Mouse (Mus musculus): Measurements from ENCODE around the gene Ppl. TPM values are rescaled to one million over a fixed set of nuclear protein-coding genes. Genes with fewer than 3 reads are reported as not detected.
A peak's percentile ranks its signal among the peaks of the same experiment; 100 is the strongest.

Gene Ppl
- 1 to 10 TPM; 3.9 to 6.4 (median 5.0) TPM for total RNA-seq (2022)

- no peak for DNase-seq (ENCODE audit: low spot score in 2 of 2)
Measured at GRCm38 (mm10) chr16:5132401-5132801, at the start of gene Ppl. TSS of gene Ppl (minus strand) at chr16:5132421.

GRCm38 (mm10) chr16:5172636-5173035 is 40.4 kb upstream of the Ppl start:
- DNase-seq (ENCODE audit: low spot score in 2 of 2): no peak

- no peak for DNase-seq (ENCODE audit: low spot score in 2 of 2)
Measured at GRCm38 (mm10) chr16:5168829-5169228, 36.6 kb upstream of the Ppl start.

GRCm38 (mm10) chr16:5168038-5168437 is 35.8 kb upstream of the Ppl start:
- DNase-seq (ENCODE audit: low spot score in 2 of 2): no peak

GRCm38 (mm10) chr16:5164327-5164726 is 32.1 kb upstream of the Ppl start:
- no peak for DNase-seq (ENCODE audit: low spot score in 2 of 2)

GRCm38 (mm10) chr16:5159248-5159647 is 27.0 kb upstream of the Ppl start:
- DNase-seq (ENCODE audit: low spot score in 2 of 2): no peak

- DNase-seq (ENCODE audit: low spot score in 2 of 2): no peak
Measured at GRCm38 (mm10) chr16:5157113-5157512, 24.9 kb upstream of the Ppl start.

- no peak for DNase-seq (ENCODE audit: low spot score in 2 of 2)
Measured at GRCm38 (mm10) chr16:5156495-5156894, 24.3 kb upstream of the Ppl start.

- DNase-seq (ENCODE audit: low spot score in 2 of 2): no peak
Measured at GRCm38 (mm10) chr16:5155014-5155413, 22.8 kb upstream of the Ppl start.

- no peak for DNase-seq (ENCODE audit: low spot score in 2 of 2)
Measured at GRCm38 (mm10) chr16:5153299-5154026, 21.2 kb upstream of the Ppl start.

GRCm38 (mm10) chr16:5150544-5150943 is 18.3 kb upstream of the Ppl start:
- peak in 1 of 2 experiments; percentile 60 for DNase-seq (ENCODE audit: low spot score in 2 of 2)

- no peak for DNase-seq (ENCODE audit: low spot score in 2 of 2)
Measured at GRCm38 (mm10) chr16:5147037-5147385, 14.8 kb upstream of the Ppl start, which contains the start of gene Sec14l5. TSS of gene Sec14l5 (plus strand) at chr16:5147109.

GRCm38 (mm10) chr16:5146367-5147036 is 14.3 kb upstream of the Ppl start:
- peak; percentile 44 to 56 for DNase-seq (ENCODE audit: low spot score in 2 of 2)

- peak; percentile 60 to 82 for DNase-seq (ENCODE audit: low spot score in 2 of 2)
Measured at GRCm38 (mm10) chr16:5145570-5145969, 13.3 kb upstream of the Ppl start.

- no peak for DNase-seq (ENCODE audit: low spot score in 2 of 2)
Measured at GRCm38 (mm10) chr16:5139741-5140140, 7.5 kb upstream of the Ppl start.

- DNase-seq (ENCODE audit: low spot score in 2 of 2): no peak
Measured at GRCm38 (mm10) chr16:5137006-5137540, 4.9 kb upstream of the Ppl start.

- DNase-seq (ENCODE audit: low spot score in 2 of 2): peak in 1 of 2 experiments; percentile 21
Measured at GRCm38 (mm10) chr16:5136505-5136904, 4.3 kb upstream of the Ppl start.

GRCm38 (mm10) chr16:5135551-5136261 is 3.5 kb upstream of the Ppl start:
- DNase-seq (ENCODE audit: low spot score in 2 of 2): no peak

- DNase-seq (ENCODE audit: low spot score in 2 of 2): peak; percentile 61 to 72
Measured at GRCm38 (mm10) chr16:5134623-5135330, 2.6 kb upstream of the Ppl start.

- DNase-seq (ENCODE audit: low spot score in 2 of 2): no peak
Measured at GRCm38 (mm10) chr16:5131251-5131922, 834 bp downstream of the Ppl start.

GRCm38 (mm10) chr16:5130766-5131165 is 1.5 kb downstream of the Ppl start:
- no peak for DNase-seq (ENCODE audit: low spot score in 2 of 2)
